Mouse (Mus musculus) kidney, postnatal 0 days (tissue): Measurements from ENCODE around the gene Gm49392. TPM values are rescaled to one million over a fixed set of nuclear protein-coding genes. Genes with fewer than 3 reads are reported as not detected.

Experiments used
- ATAC-seq: fragments of 200-750 bp; cut with Nextera tagmentation; replicated peaks from 2 replicates; pipeline ENCODE4 v1.8.0; 2017; ENCODE audit warnings: low read depth, moderate number of reproducible peaks, moderate TSS enrichment, moderate library complexity; ENCODE audit not compliant: low FRiP score
- DNase-seq: peaks from one replicate; pipeline ENCODE4 v3.0.0-alpha.2; 2016; ENCODE audit warnings: low spot score
- H3K27ac ChIP-seq: fragments of 300-500 bp; sonication (generic); 2 replicates; pipeline ENCODE4 v1.5.1; 2014; ENCODE audit warnings: mild to moderate bottlenecking
- H3K27me3 ChIP-seq: fragments of 300-500 bp; sonication (generic); 2 replicates; pipeline ENCODE4 v1.6.1; 2014; ENCODE audit warnings: low read length, mixed read lengths; ENCODE audit not compliant: insufficient read depth
- H3K36me3 ChIP-seq: fragments of 300-500 bp; sonication (generic); 2 replicates; pipeline ENCODE4 v1.6.1; 2014; ENCODE audit warnings: low read length, mixed read lengths; ENCODE audit not compliant: insufficient read depth
- H3K4me1 ChIP-seq: fragments of 300-500 bp; sonication (generic); replicated peaks from 2 replicates; pipeline ENCODE4 v1.6.1; 2014; ENCODE audit warnings: antibody characterized with exemption, low read length, mixed read lengths; ENCODE audit not compliant: insufficient read depth
- H3K4me2 ChIP-seq: fragments of 300-500 bp; sonication (generic); 2 replicates; pipeline ENCODE4 v1.6.1; 2014; ENCODE audit warnings: mild to moderate bottlenecking, low read length, moderate library complexity, mixed read lengths
- H3K4me3 ChIP-seq: fragments of 300-500 bp; sonication (generic); replicated peaks from 2 replicates; pipeline ENCODE4 v1.5.1; 2014; ENCODE audit warnings: low read depth, low read length
- H3K9ac ChIP-seq: fragments of 300-500 bp; sonication (generic); 2 replicates; pipeline ENCODE4 v1.6.1; 2014; ENCODE audit warnings: low read depth, low read length
- H3K9me3 ChIP-seq: fragments of 300-500 bp; sonication (generic); replicated peaks from 2 replicates; pipeline ENCODE4 v1.6.1; 2016; ENCODE audit warnings: low read length, inconsistent platforms, mixed read lengths
- CTCF ChIP-seq: IDR thresholded peaks from 2 replicates; pipeline ENCODE4 v1.5.1; 2016; ENCODE audit warnings: antibody characterized with exemption, low read depth, mild to moderate bottlenecking, moderate library complexity
- WGBS: fragments of 180-500 bp; shearing (Covaris S2); extraction: QIAGEN DNeasy Blood & Tissue Kit; methylation state at CpG from one replicate; pipeline ENCODE4 v1.1.7; 2014; 5-methylcytosine and 5-hydroxymethylcytosine counted together
- polyA plus RNA-seq: library from polyadenylated mRNA; unstranded; fragments of >200 nt; fragmentation: Nextera tagmentation; extraction: Ambion mirVana; gene quantifications from 2 replicates; pipeline ENCODE4 v1.2.1, GENCODE M21; 2015

Gm49392 gene
- polyA plus RNA-seq, 1 experiment from 2014 or later = 0.18 TPM

GRCm38 (mm10) chr13:60809690-60810089 is 87.0 kb downstream of the Gm49392 start:
- TF ChIP-seq CTCF = no peak
- no peak overlapping the region for H3K9ac ChIP-seq
- no peak overlapping the region for H3K27ac ChIP-seq
- ATAC-seq = no peak
- H3K36me3 ChIP-seq = no peaks in the 10 kb centered on the region
- H3K9me3 ChIP-seq = no peaks in the 10 kb centered on the region
- no peaks in the 10 kb centered on the region for H3K27me3 ChIP-seq
- H3K4me3 ChIP-seq = no peak overlapping the region
- H3K4me1 ChIP-seq = no peaks in the 10 kb centered on the region
- 79% methylated on average over 2 of the region's 2 CpGs for WGBS
- no peak overlapping the region for H3K4me2 ChIP-seq
- no peak for DNase-seq

- ATAC-seq (no peak), DNase-seq (no peak)
- no peak within 1 kb of the TSS for H3K4me3 ChIP-seq
- no peaks in the 10 kb centered on the region for H3K4me1 ChIP-seq
- H3K36me3 ChIP-seq = no peaks in the 10 kb centered on the region
- no peaks in the 10 kb centered on the region for H3K27me3 ChIP-seq
- H3K9ac ChIP-seq = no peak within 1 kb of the TSS
- 52% methylated on average over 1 of the region's 1 CpGs for WGBS
- no peak within 1 kb of the TSS for H3K4me2 ChIP-seq
- H3K9me3 ChIP-seq = no peaks in the 10 kb centered on the region
- TF ChIP-seq CTCF = no peak
- H3K27ac ChIP-seq = no peak within 1 kb of the TSS
Observed at GRCm38 (mm10) chr13:60802749-60803148, 93.9 kb downstream of the Gm49392 start, which contains the start of gene Ctsll3. TSS of gene Ctsll3 (minus strand) at chr13:60802849.

Other genes with a start within 250 kb of the Gm49392 start
- gene BC051665, start 110.5 kb downstream of the Gm49392 start, polyA plus RNA-seq = not detected in 2 replicates
- gene Ctsll3, start 94.0 kb downstream of the Gm49392 start, polyA plus RNA-seq = not detected in 2 replicates
- 0.22 TPM in 1 of 2 replicates, not detected in the other for gene 4930486L24Rik, start 32.4 kb downstream of the Gm49392 start, polyA plus RNA-seq
- 3.6 and 4.8 TPM in 2 replicates for gene Ctla2b, start 553 bp upstream of the Gm49392 start, polyA plus RNA-seq
- gene Tpbpb, start 8.0 kb upstream of the Gm49392 start, polyA plus RNA-seq = not detected in 2 replicates
- gene Gm49393, start 38.7 kb upstream of the Gm49392 start, polyA plus RNA-seq = not detected in 2 replicates
- 0.66 and 2.6 TPM in 2 replicates for gene Gm49391, start 39.7 kb upstream of the Gm49392 start, polyA plus RNA-seq
- 33.9 and 42.9 TPM in 2 replicates for gene Ctla2a, start 39.7 kb upstream of the Gm49392 start, polyA plus RNA-seq
- gene Tpbpa, start 45.1 kb upstream of the Gm49392 start, polyA plus RNA-seq = not detected in 2 replicates
- not detected in 2 replicates for gene Ctsj, start 109.1 kb upstream of the Gm49392 start, polyA plus RNA-seq
- gene Ctsq, start 143.7 kb upstream of the Gm49392 start, polyA plus RNA-seq = not detected in 2 replicates